Mouse (Mus musculus): Measurements from ENCODE around the gene Gipc3. TPM values are rescaled to one million over a fixed set of nuclear protein-coding genes. Genes with fewer than 3 reads are reported as not detected.

Gipc3 gene
- polyA plus RNA-seq, 1 experiment from 2014 or later, result not detected

DNA sequence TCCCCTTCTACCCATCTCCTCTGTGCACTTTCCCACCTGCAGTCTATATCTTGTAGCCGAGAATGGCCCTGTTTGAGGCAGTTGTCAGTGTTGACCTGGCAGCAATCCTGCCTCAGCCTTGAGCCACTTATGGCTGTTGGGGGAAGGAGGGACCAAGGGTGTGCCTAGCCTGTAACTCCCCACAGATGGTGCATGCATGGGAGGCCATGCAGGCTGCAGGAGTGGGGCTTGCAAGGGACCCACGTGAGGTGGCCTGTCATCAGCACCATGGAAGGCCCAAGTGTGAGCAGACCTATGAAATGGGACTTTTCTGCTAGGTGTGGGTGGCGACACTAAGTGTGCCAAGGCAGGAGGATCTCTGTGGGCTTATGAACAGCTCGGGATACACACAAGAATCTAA lies 22.0 kb upstream of the Gipc3 start:
- Histone ChIP-seq H3K27ac (replicated peaks) (peak overlapping the region; percentile 78), H3K27me3 (ENCODE audit: low read depth, poor library complexity, severe bottlenecking) (peaks cover 33% of the 10 kb centered on the region), H3K9me3 (replicated peaks) (no peaks in the 10 kb centered on the region), H3K4me3 (peak overlapping the region; percentile 52), H3K4me1 (peaks cover 80% of the 10 kb centered on the region), H3K36me3 (peaks cover 59% of the 10 kb centered on the region)
- no peak for DNase-seq (ENCODE audit: low spot score)
- WGBS, result 37% methylated on average over 4 of the region's 4 CpGs

DNA sequence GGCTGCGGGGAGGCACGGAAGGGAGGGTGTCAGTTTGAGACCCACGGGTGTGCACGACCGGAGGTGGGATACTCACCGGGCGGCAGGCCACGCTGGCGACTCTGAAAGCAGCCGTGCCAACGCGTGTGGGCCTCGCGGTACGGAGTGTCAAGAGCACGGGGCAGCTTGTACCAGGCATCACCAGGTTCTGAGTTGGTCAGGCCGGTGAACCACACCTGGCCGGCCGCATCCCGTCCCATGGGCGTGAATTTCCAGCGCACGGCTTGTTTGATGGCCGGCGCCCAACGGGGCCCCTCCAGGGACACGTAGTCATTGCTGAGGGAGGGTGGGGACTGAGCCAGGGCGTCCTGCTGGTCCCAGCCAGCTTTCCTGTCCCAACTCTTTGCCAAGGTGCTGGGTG lies 21.6 kb upstream of the Gipc3 start:
- H3K4me1 ChIP-seq, result peaks cover 85% of the 10 kb centered on the region
- H3K4me3 ChIP-seq, result peak overlapping the region; percentile 52
- DNase-seq (ENCODE audit: low spot score), result peak; percentile 40
- peak overlapping the region; percentile 78 for H3K27ac ChIP-seq (replicated peaks)
- peaks cover 33% of the 10 kb centered on the region for H3K27me3 ChIP-seq (ENCODE audit: low read depth, poor library complexity, severe bottlenecking)
- WGBS, result 9% methylated on average over 28 of the region's 28 CpGs
- H3K36me3 ChIP-seq, result peaks cover 55% of the 10 kb centered on the region
- no peaks in the 10 kb centered on the region for H3K9me3 ChIP-seq (replicated peaks)

DNA sequence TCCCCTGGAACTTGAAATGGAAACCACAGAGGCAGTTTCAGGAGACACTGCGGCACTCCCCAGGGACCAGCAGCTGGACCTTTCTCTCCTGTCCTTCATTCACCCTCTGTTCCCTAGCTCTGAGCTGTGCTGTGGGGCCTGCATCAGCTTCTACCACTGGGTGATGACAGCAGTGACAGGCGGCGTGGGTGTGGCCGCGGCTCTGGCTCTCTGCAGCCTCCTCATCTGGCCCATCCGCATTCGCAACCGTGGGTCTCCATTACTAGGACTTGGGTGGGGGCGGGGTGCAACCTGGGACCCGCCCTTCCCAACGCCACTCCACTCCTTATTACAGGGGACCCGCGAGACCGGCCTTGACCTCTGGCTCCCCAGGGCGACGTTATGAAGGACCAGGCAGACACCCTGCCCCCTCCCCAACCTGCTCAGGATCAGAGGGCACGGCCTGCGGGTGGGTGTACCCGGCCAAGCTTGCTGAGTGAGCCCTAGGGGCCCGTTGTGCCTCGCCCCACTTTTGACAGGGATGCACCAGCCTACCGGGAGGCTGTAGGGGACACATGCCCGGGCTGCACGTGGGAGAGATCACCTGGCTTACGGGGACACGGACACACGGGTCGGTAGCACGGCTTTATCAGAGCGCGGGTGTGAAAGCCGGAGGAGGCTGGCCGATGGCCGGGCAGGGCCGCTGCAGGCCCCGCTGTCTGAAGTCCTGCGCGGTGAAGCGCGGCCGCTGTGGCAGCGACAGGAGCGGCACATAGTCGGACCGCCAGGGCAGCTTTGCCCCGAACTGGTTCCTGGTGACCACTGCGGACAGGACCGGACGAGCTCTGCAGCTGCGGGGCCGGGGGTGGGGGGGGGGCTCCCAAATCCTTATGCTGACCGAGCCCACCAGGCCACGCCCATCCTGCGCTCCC lies 20.6 kb upstream of the Gipc3 start:
- Histone ChIP-seq H3K4me1 (peaks cover 94% of the 10 kb centered on the region), H3K27me3 (ENCODE audit: low read depth, poor library complexity, severe bottlenecking) (peaks cover 40% of the 10 kb centered on the region)
- WGBS, result 11% methylated on average over 54 of the region's 54 CpGs

GRCm38 (mm10) chr10:81362336-81362949 lies 19.4 kb upstream of the Gipc3 start:
- Histone ChIP-seq H3K27ac (replicated peaks) (peak overlapping the region; percentile 78), H3K4me3 (0 out of 2 replicates have a peak overlapping the region, but pooled peaks have one; percentile 52), H3K36me3 (peaks cover 32% of the 10 kb centered on the region), H3K9me3 (replicated peaks) (no peaks in the 10 kb centered on the region), H3K27me3 (ENCODE audit: low read depth, poor library complexity, severe bottlenecking) (peaks cover 52% of the 10 kb centered on the region), H3K4me1 (peaks cover 100% of the 10 kb centered on the region)
- 71% methylated on average over 12 of the region's 12 CpGs for WGBS
- DNase-seq (ENCODE audit: low spot score), result no peak

More for the DNA sequence above, 20.6 kb upstream of the Gipc3 start:
- Histone ChIP-seq H3K27ac (replicated peaks) (peak overlapping the region; percentile 78), H3K36me3 (peaks cover 45% of the 10 kb centered on the region), H3K4me3 (peak overlapping the region; percentile 52), H3K9me3 (replicated peaks) (no peaks in the 10 kb centered on the region)
- DNase-seq (ENCODE audit: low spot score), result peak; percentile 47

DNA sequence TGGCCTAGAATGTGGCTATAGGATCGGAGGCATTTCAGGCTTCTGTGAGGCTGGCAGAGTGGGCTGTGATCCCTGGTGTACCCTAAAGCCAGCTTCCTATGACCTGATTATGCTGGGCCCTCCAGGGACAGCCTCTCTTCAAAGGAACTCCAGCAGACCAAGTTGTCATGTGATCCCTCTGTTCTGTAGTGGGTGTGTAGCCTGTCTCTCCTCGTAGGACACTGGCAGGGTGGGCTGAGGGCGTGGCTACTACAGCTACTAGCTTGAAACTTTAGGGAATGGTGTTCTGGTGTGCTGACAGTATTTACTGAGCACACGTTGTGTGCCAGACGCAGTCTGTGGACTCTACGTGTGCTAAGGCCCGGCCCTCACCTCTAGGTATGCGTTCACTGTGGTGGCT lies 17.7 kb upstream of the Gipc3 start:
- DNase-seq (ENCODE audit: low spot score), result no peak
- H3K9me3 ChIP-seq (replicated peaks), result no peaks in the 10 kb centered on the region
- peaks cover 64% of the 10 kb centered on the region for H3K27me3 ChIP-seq (ENCODE audit: low read depth, poor library complexity, severe bottlenecking)
- 71% methylated on average over 8 of the region's 8 CpGs for WGBS
- H3K36me3 ChIP-seq, result peaks cover 19% of the 10 kb centered on the region
- no peak overlapping the region for H3K4me3 ChIP-seq
- H3K27ac ChIP-seq (replicated peaks), result no peak overlapping the region
- peaks cover 94% of the 10 kb centered on the region for H3K4me1 ChIP-seq

GRCm38 (mm10) chr10:81358841-81359240 lies 15.8 kb upstream of the Gipc3 start:
- H3K27me3 ChIP-seq (ENCODE audit: low read depth, poor library complexity, severe bottlenecking), result peaks cover 64% of the 10 kb centered on the region
- DNase-seq (ENCODE audit: low spot score), result no peak
- H3K4me1 ChIP-seq, result peaks cover 88% of the 10 kb centered on the region
- no peaks in the 10 kb centered on the region for H3K9me3 ChIP-seq (replicated peaks)
- H3K27ac ChIP-seq (replicated peaks), result peak overlapping the region; percentile 25; the same call in 1 of the 2 replicates
- peak overlapping the region; percentile 78 for H3K4me3 ChIP-seq
- 56% methylated on average over 1 of the region's 1 CpGs for WGBS
- H3K36me3 ChIP-seq, result peaks cover 19% of the 10 kb centered on the region

GRCm38 (mm10) chr10:81358209-81358608 lies 15.1 kb upstream of the Gipc3 start:
- Histone ChIP-seq H3K36me3 (peaks cover 19% of the 10 kb centered on the region), H3K27me3 (ENCODE audit: low read depth, poor library complexity, severe bottlenecking) (peaks cover 58% of the 10 kb centered on the region), H3K27ac (replicated peaks) (peak overlapping the region; percentile 84), H3K9me3 (replicated peaks) (no peaks in the 10 kb centered on the region), H3K4me1 (peaks cover 81% of the 10 kb centered on the region), H3K4me3 (peak overlapping the region; percentile 78)
- DNase-seq (ENCODE audit: low spot score), result no peak
- WGBS, result 24% methylated on average over 4 of the region's 4 CpGs

- peaks cover 48% of the 10 kb centered on the region for H3K27me3 ChIP-seq (ENCODE audit: low read depth, poor library complexity, severe bottlenecking)
- DNase-seq (ENCODE audit: low spot score), result peak; percentile 87
- H3K27ac ChIP-seq (replicated peaks), result peak within 1 kb of the TSS; percentile 84
- H3K9me3 ChIP-seq (replicated peaks), result no peaks in the 10 kb centered on the region
- peaks cover 72% of the 10 kb centered on the region for H3K4me1 ChIP-seq
- peaks cover 12% of the 10 kb centered on the region for H3K36me3 ChIP-seq
- 2% methylated on average over 79 of the region's 79 CpGs for WGBS
- H3K4me3 ChIP-seq, result peak within 1 kb of the TSS; percentile 78
Measured at GRCm38 (mm10) chr10:81356991-81357844, 14.2 kb upstream of the Gipc3 start, which contains the start of gene Mfsd12. Gene Mfsd12 (plus strand): TSS chr10:81357491.

DNA sequence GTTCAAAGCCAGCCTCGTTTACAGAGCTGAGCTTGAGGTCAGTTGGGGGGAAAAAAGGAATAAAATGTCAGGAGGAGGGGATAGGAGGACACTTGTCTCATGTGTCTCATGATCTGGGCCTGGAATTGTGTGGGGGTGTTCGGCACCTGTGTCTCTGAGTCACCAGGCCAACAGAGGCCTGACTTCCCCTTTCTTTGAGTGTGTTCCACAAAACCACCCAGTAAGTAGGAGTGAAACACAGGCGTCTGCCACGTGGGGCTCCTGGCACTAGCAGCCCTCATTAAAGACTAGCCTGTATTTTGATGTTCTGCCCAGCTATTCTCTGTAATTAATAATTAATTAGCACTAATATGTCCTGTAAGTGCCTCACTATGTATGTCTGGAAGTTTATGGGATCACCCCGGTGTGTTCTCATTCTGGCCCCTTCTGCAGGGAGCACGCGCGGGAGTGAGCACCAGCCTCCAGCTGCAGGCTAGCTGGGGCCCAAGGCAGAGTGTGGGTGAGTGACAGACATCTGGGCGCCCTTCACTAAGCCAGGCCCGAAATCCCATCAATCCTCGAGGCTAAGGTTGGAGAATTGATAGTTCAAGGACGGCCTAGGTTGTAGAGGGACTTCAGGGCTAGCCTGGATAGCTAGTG lies 13.4 kb upstream of the Gipc3 start:
- DNase-seq (ENCODE audit: low spot score), result no peak
- peak overlapping the region; percentile 78 for H3K4me3 ChIP-seq
- 61% methylated on average over 12 of the region's 12 CpGs for WGBS
- peaks cover 71% of the 10 kb centered on the region for H3K4me1 ChIP-seq
- H3K9me3 ChIP-seq (replicated peaks), result no peaks in the 10 kb centered on the region
- H3K27ac ChIP-seq (replicated peaks), result peak overlapping the region; percentile 53; the same call in 1 of the 2 replicates
- peaks cover 5% of the 10 kb centered on the region for H3K36me3 ChIP-seq
- peaks cover 43% of the 10 kb centered on the region for H3K27me3 ChIP-seq (ENCODE audit: low read depth, poor library complexity, severe bottlenecking)

DNA sequence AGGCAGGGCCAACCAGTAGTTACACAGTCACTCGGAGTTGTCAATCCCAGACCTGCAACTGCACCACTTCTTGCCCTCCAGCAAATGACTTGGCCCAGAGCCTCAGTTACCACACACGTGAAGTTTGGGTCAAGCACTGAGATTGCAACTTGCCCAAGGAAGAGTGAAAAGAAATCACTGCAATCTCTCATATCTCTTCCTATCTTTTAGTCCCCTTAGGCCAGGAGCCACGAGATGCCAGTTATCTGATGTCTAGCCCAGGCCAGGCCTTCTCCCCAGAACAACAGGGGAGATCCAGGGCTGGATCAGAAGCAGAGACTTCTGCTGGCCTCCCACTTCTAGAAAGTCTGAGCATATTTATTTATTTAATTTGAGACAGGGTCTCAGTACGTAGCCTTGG lies 12.5 kb upstream of the Gipc3 start:
- no peak overlapping the region for H3K27ac ChIP-seq (replicated peaks)
- H3K9me3 ChIP-seq (replicated peaks), result no peaks in the 10 kb centered on the region
- peaks cover 69% of the 10 kb centered on the region for H3K4me1 ChIP-seq
- H3K4me3 ChIP-seq, result no peak overlapping the region
- no peaks in the 10 kb centered on the region for H3K36me3 ChIP-seq
- DNase-seq (ENCODE audit: low spot score), result no peak
- peaks cover 43% of the 10 kb centered on the region for H3K27me3 ChIP-seq (ENCODE audit: low read depth, poor library complexity, severe bottlenecking)
- 87% methylated on average over 4 of the region's 4 CpGs for WGBS

DNA sequence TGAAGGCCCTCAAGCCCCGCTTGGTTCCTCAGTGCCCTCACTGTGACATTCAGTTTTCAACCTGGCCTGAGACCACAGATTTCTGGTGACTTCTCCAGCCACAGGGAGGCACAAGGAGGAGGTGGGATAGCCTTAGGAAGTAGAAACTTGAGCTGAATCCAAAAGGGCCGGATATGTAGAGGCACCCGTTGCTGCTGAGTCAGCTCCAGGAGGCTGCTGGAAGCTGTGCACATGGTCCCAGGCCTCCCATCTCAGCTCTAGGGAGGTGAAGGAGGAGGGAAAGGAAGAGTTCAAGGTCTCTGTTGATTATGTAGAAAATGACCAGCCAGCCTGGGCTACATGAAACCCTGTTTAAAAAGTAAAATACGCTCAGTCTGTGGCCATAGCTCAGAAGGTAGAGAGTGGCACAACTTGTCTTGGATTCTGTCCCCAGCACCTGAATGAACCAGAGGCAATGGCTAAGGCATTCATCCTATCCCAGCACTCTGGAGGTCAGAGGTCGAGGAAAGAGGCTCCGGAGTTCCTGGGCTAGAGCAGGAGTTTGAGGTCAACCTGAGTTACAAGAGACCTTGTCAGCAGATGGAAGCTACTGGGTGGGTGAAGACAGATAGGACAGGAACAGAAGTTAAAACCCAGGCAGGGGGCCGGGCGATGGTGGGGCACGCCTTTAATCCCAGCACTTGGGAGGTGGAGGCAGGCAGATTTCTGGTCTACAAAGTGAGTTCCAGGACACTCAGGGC lies 11.8 kb upstream of the Gipc3 start:
- peaks cover 65% of the 10 kb centered on the region for H3K4me1 ChIP-seq
- WGBS, result 57% methylated on average over 9 of the region's 9 CpGs
- H3K36me3 ChIP-seq, result no peaks in the 10 kb centered on the region
- H3K27ac ChIP-seq (replicated peaks), result no peak overlapping the region; the same call in 1 of the 2 replicates
- no peak overlapping the region for H3K4me3 ChIP-seq
- H3K27me3 ChIP-seq (ENCODE audit: low read depth, poor library complexity, severe bottlenecking), result peaks cover 43% of the 10 kb centered on the region
- no peak for DNase-seq (ENCODE audit: low spot score)
- H3K9me3 ChIP-seq (replicated peaks), result no peaks in the 10 kb centered on the region

All from midbrain, embryonic 10.5 days (tissue).